Mouse (Mus musculus) gastrocnemius, postnatal 4 days (tissue): Measurements from ENCODE around the gene Hyal6. TPM values are rescaled to one million over a fixed set of nuclear protein-coding genes. Genes with fewer than 3 reads are reported as not detected.

Experiments
- DNase-seq, 2 experiments: peaks; one replicate each; pipeline ENCODE4 v3.0.0; 2021 to 2022; ENCODE audit warnings: low spot score in 2 of 2, mixed read lengths in 2 of 2
- long read RNA-seq, 2 experiments: library from polyadenylated mRNA; stranded (forward); transcript quantifications; one replicate each; pipeline ENCODE4 v2.0.0; 2021
- total RNA-seq, 2 experiments: library from RNA; stranded (reverse); gene quantifications; 2 replicates each; pipeline ENCODE4 v1.2.3; 2021

Gene Hyal6
- total RNA-seq: not detected
- long read RNA-seq, experiment 1: 0 reads
- long read RNA-seq, experiment 2: 0 reads

DNA sequence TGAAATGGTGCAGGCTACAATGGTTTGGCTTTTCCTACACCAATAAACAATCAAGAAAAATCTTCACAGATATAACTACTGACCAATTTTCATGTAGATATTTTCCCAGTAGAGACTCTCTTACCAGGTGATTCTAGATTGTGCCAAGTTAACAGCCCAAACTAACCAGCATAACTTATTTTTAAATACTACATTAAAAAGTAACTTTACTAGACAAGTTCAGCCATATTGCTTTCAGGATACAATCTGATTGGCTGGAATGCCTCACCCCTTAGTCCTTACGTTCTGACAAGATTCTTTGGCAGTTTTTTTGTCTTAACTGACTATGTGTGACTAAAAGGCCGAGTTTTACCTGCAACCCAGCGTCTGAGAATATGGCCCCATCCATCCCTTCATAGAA, at the start of gene Hyal6:
Gene Hyal6 (plus strand): TSS at position 301 of the 400 bp plus-strand sequence.
- DNase-seq: no peak

DNA sequence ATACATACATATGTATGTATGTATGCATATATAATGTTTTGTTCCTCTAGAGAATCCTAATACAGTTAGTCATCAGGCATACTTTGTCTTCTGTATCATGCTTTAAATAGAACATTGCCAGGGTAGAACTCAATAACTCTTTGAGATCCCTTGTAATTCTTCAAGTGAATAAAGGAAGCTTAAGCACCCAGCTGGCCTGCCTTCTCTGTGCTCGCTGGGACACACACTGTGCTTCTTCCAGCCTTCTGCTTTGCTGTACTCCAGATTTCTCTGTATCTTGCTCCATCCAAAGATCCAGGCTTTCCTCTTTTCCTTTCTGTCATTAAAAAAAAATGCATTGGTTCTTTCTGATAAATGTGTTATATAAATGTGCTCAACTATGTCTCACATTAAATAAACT, 45.2 kb upstream of the Hyal6 start:
- DNase-seq: no peak

DNA sequence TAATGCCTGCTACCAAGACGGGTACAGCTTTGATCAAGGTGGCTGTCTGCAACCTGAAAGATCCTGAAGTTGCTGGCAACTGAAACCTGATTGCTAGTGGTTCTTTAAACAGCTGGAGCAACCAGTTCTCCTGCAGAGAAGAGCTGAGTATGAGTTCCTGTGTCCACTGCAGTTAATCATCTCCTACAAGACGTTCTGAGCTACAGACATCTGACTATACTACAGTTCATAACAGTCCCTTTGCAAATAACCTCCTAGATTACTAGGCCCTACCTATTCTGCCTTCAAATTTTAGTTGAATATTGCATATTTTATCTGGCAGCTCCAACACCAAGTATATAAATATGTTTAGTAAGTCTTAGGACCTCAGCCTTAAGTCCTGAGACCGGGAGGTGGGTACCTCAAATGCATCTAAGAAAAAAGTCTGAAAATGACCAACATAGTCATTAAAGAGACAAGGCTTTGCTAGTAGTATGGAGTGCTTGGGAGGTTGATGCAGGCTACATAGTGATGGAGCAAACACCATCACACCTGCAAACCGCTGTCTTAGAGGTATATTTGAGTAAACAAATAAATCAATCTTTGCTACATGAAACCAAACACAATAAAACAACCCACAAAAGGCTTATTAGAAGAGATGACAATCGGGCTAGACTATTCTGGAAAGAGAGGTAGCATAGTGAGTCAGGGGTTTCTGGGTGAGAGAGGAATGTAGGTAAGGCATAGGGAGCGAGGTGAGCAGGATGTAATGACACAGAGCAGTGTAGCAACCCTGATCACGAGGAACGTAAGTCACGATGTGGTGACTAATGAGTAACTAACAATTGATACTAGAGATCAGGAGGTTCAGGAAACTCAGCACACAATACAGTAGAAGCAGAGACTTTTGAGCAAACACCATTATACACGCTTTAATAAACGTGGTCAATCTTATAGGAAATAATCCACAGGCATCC, 38.3 kb upstream of the Hyal6 start:
- no peak for DNase-seq

DNA sequence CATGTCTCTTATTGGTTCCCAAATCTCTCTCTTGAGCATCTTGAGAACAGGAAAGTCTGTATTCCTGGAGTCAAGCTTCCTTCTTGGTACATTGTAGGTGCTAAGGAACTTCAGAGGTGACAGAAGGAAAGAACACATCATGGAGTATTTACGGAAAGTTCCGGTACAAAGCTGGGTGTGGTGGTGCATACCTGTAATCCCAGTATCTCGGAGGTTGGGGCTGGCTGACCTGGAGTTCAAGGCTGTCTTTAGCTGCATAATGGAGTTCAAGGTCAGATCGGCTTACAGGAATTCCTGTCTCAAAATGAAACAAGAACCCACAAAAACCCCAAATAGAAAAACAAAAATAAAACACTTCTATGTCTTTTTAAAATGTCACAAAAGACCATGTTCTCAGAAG, 36.9 kb upstream of the Hyal6 start:
- DNase-seq: no peak

DNA sequence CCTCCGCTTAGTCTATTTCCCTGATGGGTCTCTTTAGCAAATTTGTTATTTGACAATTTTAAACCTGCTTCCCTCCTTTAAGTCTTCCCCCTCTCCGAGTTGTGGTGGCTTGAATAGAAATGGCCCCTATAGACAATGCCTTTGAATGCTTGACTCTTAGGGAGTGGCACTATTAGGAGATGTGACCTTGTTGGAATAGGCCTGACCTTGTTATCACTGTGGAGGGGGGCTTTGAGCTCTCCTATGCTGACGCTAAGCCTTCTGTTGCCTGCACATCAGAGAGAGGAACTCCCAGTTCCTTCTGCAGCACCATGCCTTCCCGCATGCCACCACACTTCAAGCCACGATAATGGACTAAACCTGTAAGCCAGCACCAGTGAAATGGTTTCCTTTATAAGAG, 35.8 kb upstream of the Hyal6 start:
- no peak for DNase-seq

DNA sequence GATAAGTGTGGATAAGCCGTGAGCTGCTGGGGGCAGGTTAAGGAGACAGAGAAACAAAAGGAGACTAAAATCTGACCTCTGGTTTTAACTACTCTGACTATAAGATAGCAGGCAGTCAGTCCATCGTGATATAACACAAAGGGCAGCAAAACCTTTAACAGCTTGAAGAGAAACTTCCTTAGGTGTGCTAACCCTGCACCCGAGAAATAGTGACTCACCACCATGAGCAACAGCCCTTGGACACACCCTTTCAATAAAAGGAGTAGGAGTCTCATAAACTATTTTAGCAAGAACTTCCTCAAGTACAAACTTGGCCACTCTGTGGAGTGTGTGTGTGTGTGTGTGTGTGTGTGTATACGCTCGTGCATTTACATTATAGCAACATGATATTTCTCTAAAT, 26.0 kb upstream of the Hyal6 start:
- DNase-seq: no peak

DNA sequence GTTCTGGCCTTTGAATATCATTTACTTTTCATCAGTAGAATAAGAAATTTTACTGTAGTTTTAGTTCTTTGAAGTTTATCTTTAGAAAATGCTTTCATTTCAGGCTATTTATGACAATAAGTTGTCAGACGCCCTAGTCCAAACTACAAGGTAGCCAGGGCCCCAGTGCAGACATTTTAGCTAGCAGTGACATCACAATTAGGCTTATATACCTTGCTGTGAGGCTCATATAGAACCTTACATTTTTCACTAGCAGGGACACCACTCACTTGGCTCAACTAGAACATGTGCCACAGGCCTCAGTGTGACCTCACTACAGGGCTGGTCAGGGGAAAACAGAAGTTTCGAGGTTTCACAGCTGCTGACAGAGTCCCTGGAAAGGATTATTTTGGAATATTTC, 25.5 kb upstream of the Hyal6 start:
- DNase-seq: no peak

DNA sequence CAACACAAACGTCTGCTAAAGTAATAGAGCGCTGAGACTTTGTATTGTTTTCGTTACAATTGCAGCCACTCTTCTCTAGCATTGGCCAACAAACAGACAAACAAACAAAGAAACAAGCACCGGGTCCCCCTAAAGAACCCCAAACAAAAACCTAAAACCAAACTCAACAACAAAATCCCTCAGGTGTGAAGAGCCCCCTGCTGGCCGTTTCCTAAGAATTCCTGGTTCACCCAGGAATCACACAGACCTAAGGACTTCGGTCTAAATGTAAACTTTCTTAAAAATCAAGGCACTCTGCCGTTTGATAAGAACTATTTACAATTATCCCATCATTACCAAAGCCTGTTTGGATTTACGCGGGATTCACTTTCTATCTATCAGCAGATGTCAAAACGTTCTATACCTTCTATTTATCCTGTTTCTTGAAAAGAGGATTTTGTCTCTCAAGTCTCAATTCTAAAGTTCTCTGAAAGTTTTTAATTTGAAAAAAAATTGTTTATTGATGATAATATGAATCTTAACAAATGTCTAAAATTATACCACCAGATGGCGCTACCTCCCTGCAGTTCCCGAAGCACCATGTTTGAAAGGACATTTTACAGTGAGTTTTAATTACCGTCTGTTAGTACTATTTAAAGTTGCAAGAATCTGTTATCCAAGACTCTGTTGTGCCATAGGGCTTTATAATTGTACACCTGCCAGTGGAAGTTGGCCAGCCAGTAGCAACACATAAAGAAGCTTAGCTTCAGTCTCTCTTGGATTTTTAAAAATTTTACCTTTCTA, 11.5 kb upstream of the Hyal6 start:
- no peak for DNase-seq

DNA sequence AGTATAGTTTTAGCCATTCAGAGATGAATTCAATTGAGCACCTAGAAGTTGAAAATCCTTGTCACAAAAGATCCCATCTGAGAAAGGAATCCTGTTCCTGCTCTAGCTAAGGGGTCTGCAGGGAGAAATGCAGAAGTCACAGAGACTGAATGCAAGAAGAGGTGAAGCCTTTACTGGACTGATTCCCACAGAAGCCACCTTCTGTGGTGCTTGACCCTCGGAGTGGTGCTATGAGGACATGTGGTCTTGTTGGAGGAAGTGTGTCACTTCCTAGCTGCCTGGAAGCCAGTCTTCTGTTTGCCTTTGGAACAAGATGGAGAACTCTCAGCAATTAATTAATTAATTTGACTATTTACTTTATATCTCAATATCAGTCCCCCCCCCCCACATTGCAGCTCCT, 4.9 kb upstream of the Hyal6 start:
- no peak for DNase-seq

DNA sequence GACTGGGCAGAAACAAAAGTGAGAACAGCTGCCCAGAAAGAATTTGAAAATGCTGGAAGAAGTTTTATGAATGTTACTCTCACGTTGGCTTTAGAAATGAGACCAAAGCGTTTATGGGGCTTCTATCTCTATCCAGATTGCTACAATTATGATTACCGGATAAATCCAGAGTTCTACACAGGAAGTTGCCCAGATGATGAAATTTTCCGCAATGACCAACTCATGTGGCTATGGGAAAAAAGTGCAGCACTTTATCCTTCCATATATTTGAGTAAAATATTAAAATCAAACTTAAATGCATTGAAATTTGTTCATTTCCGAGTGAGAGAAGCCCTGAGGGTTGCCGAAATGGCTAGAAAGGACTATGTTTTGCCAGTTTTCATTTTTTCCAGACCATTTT, 1.5 kb downstream of the Hyal6 start:
- no peak for DNase-seq

DNA sequence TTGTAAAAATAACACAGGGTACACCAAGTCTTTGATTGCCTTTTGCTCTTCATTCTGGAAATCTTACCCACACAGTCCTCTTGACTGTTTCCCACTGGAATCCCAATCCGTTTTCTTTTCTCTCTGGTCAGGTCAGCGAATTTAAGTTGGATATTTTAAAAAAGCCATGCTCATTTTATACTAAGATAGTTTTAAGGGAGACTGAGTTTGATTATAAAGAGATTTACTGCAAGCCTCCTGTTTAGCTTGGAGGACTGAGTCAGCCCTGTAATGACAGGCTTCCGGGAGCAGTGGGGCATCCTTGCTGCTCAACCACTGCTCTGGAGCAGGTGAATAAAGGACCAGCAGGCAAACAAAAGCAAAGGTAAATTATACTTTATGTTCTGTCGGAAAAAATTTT, 15.0 kb downstream of the Hyal6 start, which contains the start of gene Hyal4:
Gene Hyal4 (plus strand): TSS at position 301 of the 400 bp plus-strand sequence.
- no peak for DNase-seq

DNA sequence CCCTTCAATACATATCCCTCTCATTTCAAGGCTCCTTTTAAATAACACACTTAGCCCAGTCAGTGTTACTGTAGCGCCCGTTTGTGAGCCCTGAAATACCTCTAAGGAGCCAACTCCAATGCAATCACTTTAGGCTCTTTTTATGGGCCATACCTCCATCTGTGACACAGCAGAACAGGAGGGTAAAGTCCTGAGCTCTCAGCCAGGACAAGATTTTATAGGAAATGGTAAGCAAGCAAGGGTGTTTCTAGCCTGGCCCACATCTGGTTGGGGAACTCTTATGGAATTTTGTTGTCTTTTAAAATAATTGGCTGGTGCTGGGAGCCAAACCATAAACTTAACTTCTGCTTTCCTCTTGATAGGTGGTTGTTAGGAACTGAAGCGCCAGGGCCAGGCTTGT, 26.2 kb downstream of the Hyal6 start:
- DNase-seq: no peak

DNA sequence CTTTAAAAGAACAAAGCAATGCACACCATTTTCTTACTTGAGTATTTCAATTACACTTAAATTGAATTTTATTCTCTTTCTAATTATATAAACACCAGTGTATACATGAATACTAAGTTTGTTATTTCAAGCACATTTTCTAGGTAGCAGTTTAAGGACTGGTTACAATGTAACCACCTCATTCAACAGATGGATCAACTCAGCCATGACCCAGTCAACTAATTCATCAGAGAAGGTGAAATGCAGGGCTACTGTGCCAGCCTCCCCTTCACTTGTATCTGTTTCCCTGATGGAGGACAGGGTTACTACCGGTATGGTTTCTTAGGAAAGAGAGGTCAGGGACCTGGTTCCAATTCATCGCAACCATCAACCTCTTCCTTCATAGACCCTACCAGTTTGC, 33.2 kb downstream of the Hyal6 start:
- DNase-seq: no peak

DNA sequence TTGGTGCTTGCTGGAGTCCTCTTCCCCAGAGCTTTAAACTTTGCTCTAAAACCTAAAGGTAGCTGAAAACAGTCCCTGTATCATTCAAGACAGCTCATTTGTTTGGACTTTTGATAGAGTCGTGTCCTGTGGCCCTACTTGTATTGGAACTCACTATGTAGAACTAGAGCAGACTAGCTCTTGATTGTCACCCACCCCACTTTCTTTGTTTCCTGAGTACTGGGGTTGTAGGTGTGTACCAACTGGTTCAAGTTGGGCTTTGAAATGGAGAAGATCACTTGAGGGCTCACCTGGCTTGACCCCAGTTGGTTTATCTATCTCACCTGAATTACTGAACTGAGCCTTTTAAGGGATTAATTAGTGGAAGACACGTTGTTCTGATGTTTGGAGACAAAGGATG, 46.1 kb downstream of the Hyal6 start:
- DNase-seq: no peak

DNA sequence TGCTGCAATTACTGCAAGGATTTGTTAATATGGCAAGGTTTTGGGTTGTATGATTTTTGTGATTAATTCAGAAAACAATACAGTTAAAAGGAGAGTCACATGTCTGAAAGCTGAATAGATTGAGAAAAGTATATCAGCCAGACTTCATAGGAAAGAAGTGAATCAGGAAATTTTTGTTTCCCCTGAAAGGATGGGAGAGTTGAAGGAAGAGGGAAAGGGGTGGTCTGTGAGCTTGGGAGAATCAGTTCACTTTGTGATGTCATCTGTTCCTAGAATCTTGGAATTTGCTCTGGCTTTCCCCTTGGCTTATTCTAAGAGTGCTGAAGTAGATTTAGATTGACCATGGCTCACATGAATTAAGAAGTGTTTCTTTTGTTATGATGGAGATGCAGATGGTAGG, 57.8 kb downstream of the Hyal6 start, which contains the start of gene Spam1:
Gene Spam1 (plus strand): TSS at position 301 of the 400 bp plus-strand sequence.
- no peak for DNase-seq

Other genes starting within 250 kb of the Hyal6 start
- under 1 TPM; 0.10 to 0.12 TPM for gene Iqub, start 218.2 kb upstream of the Hyal6 start, total RNA-seq
- 100 to 1,000 TPM; 385 to 429 TPM for gene Ndufa5, start 205.2 kb upstream of the Hyal6 start, total RNA-seq
- 1 to 10 TPM; 1.7 to 1.9 TPM for gene Asb15, start 205.1 kb upstream of the Hyal6 start, total RNA-seq
- 100 to 1,000 TPM; 105 to 205 TPM for gene Lmod2, start 135.5 kb upstream of the Hyal6 start, total RNA-seq
- gene Wasl, start 68.2 kb upstream of the Hyal6 start, total RNA-seq: 10 to 100 TPM; 33.1 to 38.7 TPM
- gene Hyal4, start 15.1 kb downstream of the Hyal6 start, total RNA-seq: not detected
- gene Spam1, start 57.9 kb downstream of the Hyal6 start, total RNA-seq: not detected
- not detected for gene Hyal5, start 124.8 kb downstream of the Hyal6 start, total RNA-seq
- gene Tmem229a, start 223.1 kb downstream of the Hyal6 start, total RNA-seq: under 1 TPM; 0.83 to 0.91 TPM